Comparison of ENCODE assay signal across 11 mouse cellular contexts in genomic region chr14:54383355-54383771, GRCm38 (mm10). TPM values are rescaled to one million over a fixed set of nuclear protein-coding genes. Genes with fewer than 3 reads are reported as not detected.
DNase-seq lines count a peak whose midpoint lies in the region; ATAC-seq lines count a peak whose summit lies in the region.
"Had no signal": no experiment of that assay in that cellular context is flagged by ENCODE, and none has a peak within 500 bp of the region (broad histone marks: within the 10 kb centered on the region; RNA-seq: fewer than 3 reads in every experiment).

No protein-coding gene starts in this region.

- no peak overlapping the region for H3K4me2 ChIP-seq in liver, embryonic 12.5 days
- H3K4me2 ChIP-seq in forebrain, embryonic 13.5 days: no peak overlapping the region

- H3K27ac ChIP-seq in liver, embryonic 12.5 days: peak overlapping the region; percentile 31; the same call in 1 of the 2 replicates
- H3K27ac ChIP-seq in forebrain, embryonic 13.5 days: no peak overlapping the region
- H3K27ac ChIP-seq: left cerebral cortex, adult 2 months had no signal

- 30% methylated on average over 4 of the region's 4 CpGs for WGBS in liver, embryonic 12.5 days (ENCODE audit: insufficient replicate concordance)
- 58% methylated on average over 4 of the region's 4 CpGs for WGBS in forebrain, embryonic 13.5 days

- intact Hi-C loops in heart, postnatal 25 days (cut with DNase I): no loop called here

- H3K4me3 ChIP-seq in liver, embryonic 12.5 days: no peak overlapping the region
- no peak overlapping the region for H3K4me3 ChIP-seq in forebrain, embryonic 13.5 days
- H3K4me3 ChIP-seq: erythroblast, embryonic 14.5 days; left cerebral cortex, adult 2 months had no signal

- H3K4me1 ChIP-seq in liver, embryonic 12.5 days: peaks cover 31% of the 10 kb centered on the region
- H3K4me1 ChIP-seq in forebrain, embryonic 13.5 days: no peaks in the 10 kb centered on the region

- H3K36me3 ChIP-seq in liver, embryonic 12.5 days: 0 out of 2 replicates have a peak, but pooled peaks cover 3% of the 10 kb centered on the region
- H3K36me3 ChIP-seq in forebrain, embryonic 13.5 days (ENCODE audit: poor library complexity, severe bottlenecking): no peaks in the 10 kb centered on the region

- H3K27me3 ChIP-seq in liver, embryonic 12.5 days (replicated peaks): no peaks in the 10 kb centered on the region
- H3K27me3 ChIP-seq in forebrain, embryonic 13.5 days: no peaks in the 10 kb centered on the region

- ATAC-seq in liver, embryonic 12.5 days: peak; percentile 47
- ATAC-seq in forebrain, embryonic 13.5 days: no peak

- no peaks in the 10 kb centered on the region for H3K9me3 ChIP-seq in liver, embryonic 12.5 days (replicated peaks)
- H3K9me3 ChIP-seq in forebrain, embryonic 13.5 days (replicated peaks): no peaks in the 10 kb centered on the region

- no peak overlapping the region for H3K9ac ChIP-seq in liver, embryonic 12.5 days
- H3K9ac ChIP-seq in forebrain, embryonic 13.5 days: no peak overlapping the region

- DNase-seq in heart, adult 11 months: peak; percentile 96
- no peak for DNase-seq in heart, postnatal 25 days (ENCODE audit: low spot score)
- peak; percentile 96 for DNase-seq in ES-CJ7 (ENCODE audit: low read depth, low spot score)
- DNase-seq in heart, postnatal 4 days: peak; percentile 30
- no peak for DNase-seq in urinary bladder, adult 2 months (ENCODE audit: low spot score)
- DNase-seq in urinary bladder, postnatal 36 days (ENCODE audit: low spot score in 2 of 2): no peak
- DNase-seq: thymus, postnatal 14 days had no signal

RNA-seq across cellular contexts. Expression of gene Oxa1l, which starts 22.7 kb away (rescaled TPM):
- 100 to 1,000 TPM; 103 to 111 TPM for total RNA-seq in heart, postnatal 25 days (2021)
- 100 to 1,000 TPM; 114 to 126 TPM for total RNA-seq in heart, postnatal 4 days (2021)
- polyA plus RNA-seq in liver, embryonic 12.5 days (2016; fragmentation: Nextera tagmentation; extraction: Ambion mirVana): 24.9 and 27.3 TPM in 2 replicates
- 61.4 and 65.5 TPM in 2 replicates for polyA plus RNA-seq in urinary bladder, adult 2 months (2012; rRNA removed)
- 43.8 and 50.6 TPM in 2 replicates for polyA plus RNA-seq in forebrain, embryonic 13.5 days (2015; fragmentation: Nextera tagmentation; extraction: Ambion mirVana)

RNA-seq across cellular contexts. Expression of gene Slc7a7, which starts 34.2 kb away (rescaled TPM):
- 1 to 10 TPM; 7.7 to 7.9 TPM for total RNA-seq in heart, postnatal 25 days (2021)
- total RNA-seq in heart, postnatal 4 days (2021): 1 to 10 TPM; 5.2 to 7.8 TPM
- polyA plus RNA-seq in liver, embryonic 12.5 days (2016; fragmentation: Nextera tagmentation; extraction: Ambion mirVana): 8.4 and 8.5 TPM in 2 replicates
- 8.9 TPM in 2 replicates for polyA plus RNA-seq in urinary bladder, adult 2 months (2012; rRNA removed)
- polyA plus RNA-seq in forebrain, embryonic 13.5 days (2015; fragmentation: Nextera tagmentation; extraction: Ambion mirVana): 5.6 and 6.1 TPM in 2 replicates

RNA-seq across cellular contexts. Expression of gene Mrpl52, which starts 43.3 kb away (rescaled TPM):
- 100 to 1,000 TPM; 114 to 121 TPM for total RNA-seq in heart, postnatal 25 days (2021)
- total RNA-seq in heart, postnatal 4 days (2021): 100 to 1,000 TPM; 185 to 194 TPM
- 269 and 282 TPM in 2 replicates for polyA plus RNA-seq in liver, embryonic 12.5 days (2016; fragmentation: Nextera tagmentation; extraction: Ambion mirVana)
- 221 and 233 TPM in 2 replicates for polyA plus RNA-seq in urinary bladder, adult 2 months (2012; rRNA removed)
- polyA plus RNA-seq in forebrain, embryonic 13.5 days (2015; fragmentation: Nextera tagmentation; extraction: Ambion mirVana): 270 and 310 TPM in 2 replicates

RNA-seq across cellular contexts. Expression of gene Mmp14, which starts 48.0 kb away (rescaled TPM):
- 10 to 100 TPM; 16.5 to 23.6 TPM for total RNA-seq in heart, postnatal 25 days (2021)
- total RNA-seq in heart, postnatal 4 days (2021): 100 to 1,000 TPM; 129 to 131 TPM
- 36.7 and 38.2 TPM in 2 replicates for polyA plus RNA-seq in liver, embryonic 12.5 days (2016; fragmentation: Nextera tagmentation; extraction: Ambion mirVana)
- polyA plus RNA-seq in urinary bladder, adult 2 months (2012; rRNA removed): 202 and 226 TPM in 2 replicates
- 54.5 and 57.3 TPM in 2 replicates for polyA plus RNA-seq in forebrain, embryonic 13.5 days (2015; fragmentation: Nextera tagmentation; extraction: Ambion mirVana)

Comparison
In these comparisons a context has a peak if more than half of its experiments do, and no peak if none do; other contexts are left out.
1. DNase-seq: peak in heart, adult 11 months (single experiment), ES-CJ7 (single experiment) and heart, postnatal 4 days (single experiment); none in heart, postnatal 25 days (single experiment), urinary bladder, adult 2 months (single experiment) and urinary bladder, postnatal 36 days (0 of 2).